Mouse (Mus musculus): ENCODE measurements around the gene Zfp54.
"Not testable (repeated sequence)": the region's sequence is repeated elsewhere in the genome, so short reads cannot be mapped to it uniquely, and the experiment has no call there.

Gene Zfp54

DNA sequence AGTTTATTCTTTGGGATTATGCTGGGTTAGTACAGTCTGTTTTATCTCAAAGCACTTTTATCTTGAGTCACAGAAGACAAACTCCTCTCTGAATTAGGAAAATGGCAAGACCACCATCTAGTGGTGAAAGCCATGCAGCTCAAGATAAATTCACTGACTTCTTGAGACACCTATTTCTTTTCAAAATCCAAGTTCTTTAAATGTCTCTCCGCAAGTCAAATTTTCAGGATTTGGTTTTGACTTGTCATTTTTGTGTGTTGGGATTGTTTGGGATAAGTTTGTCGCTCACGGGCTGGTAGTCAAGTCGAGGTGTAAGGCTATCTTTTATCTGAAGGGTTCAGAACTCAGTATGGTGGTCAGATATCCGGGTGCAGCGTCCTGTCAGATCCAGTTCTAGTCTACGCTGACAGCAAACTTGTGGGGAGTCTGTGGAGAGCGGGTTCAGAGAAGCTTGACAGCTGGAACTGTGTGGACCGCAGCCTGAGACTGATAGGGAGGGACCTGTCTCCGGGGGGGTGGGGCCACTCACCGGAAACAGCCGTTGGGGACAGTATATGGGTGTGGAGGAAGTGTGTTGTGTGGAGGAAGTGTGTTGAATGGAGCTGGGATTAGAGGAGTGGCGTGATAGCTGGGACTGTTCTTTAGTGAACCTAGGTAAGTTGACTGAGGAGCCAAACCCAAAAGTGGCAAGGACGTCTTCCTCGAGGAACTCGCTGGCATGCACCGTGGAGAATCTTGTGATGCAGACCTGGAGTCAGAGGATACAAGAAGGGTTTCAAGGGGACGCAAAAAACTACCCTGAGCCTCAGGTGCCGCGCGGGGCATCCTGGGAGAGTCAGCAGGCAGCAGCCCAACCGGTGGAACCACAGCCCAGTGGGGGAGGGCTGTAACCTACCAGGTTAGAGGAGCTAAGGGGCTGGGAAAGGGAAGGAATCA lies at the start of gene Zfp54:
Zfp54 (plus strand) TSS at position 564 of the 936 bp plus-strand sequence.
- in situ Hi-C loops (cut with MboI, MseI): no loop called here

- in situ Hi-C loops (cut with MboI, MseI): no loop called here
Observed at GRCm38 (mm10) chr17:21375311-21375710, 47.7 kb upstream of the Zfp54 start.

DNA sequence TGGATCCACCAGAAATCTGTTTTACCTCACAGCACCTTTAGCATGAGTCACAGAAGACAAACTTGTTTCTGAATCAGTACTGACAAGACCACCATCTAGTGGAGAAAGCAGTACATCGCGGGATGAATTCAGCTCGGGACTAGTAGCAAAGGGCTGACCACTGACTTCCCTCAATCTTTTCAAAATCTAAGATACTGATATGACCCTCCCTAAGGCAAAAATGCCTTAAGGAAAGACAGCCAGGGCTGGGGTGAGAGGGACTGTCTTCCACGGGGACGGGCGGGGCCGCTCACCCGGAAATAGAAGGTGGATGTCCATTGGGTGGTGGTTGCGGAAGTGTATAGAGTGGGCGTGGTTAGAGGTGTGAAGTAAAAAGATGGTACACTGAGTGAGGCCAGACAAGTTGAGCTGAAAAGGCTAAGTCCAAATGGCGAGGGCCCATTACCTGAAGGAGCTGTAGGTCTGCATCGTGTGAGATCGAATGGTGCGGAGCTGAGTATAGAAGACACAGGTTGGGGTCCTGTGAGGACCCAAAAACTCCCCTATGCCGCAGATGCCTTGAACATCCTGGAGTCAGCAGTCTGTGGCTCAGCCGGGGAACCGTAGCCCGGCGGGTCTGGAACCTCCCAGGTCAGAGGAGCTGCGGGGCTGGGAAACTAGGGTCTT lies 39.5 kb upstream of the Zfp54 start, which contains the start of gene Zfp677:
Zfp677 (plus strand) TSS at position 358 of the 666 bp plus-strand sequence.
- in situ Hi-C loops (cut with MboI, MseI): loop anchor here (10.0 kb wide), 2 partner anchors 109 to 1481 kb away; partner anchors contain the start of gene Zfp945

GRCm38 (mm10) chr17:21384057-21384411 lies 39.0 kb upstream of the Zfp54 start:
- in situ Hi-C loops (cut with MboI, MseI): loop anchor here (10.0 kb wide), 2 partner anchors 109 to 1481 kb away; partner anchors contain the start of gene Zfp945

DNA sequence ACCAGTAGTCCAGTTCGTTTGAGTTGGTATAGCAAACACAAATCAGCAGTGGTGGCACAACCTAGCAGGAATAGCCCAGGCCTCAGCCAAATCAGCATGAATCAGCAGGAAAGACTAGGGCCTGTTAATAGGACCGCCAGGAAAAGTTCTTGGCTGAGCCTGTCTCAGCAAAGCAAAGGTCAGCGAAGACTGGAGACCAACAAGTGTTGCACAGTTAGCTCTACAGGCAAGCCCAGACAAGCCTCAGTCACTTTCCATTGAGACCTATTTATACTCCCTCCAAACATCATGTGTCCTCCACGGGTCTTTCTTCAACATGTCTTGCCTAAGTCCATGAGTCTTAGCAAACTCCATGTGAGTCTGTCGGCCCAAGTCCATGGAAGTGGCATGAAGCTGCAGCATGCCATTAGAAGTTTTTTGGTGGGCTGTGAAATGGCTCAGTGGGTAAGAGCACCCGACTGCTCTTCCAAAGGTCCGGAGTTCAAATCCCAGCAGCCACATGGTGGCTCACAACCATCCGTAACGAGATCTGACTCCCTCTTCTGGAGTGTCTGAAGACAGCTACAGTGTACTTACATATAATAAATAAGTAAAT lies 15.9 kb downstream of the Zfp54 start:
- in situ Hi-C loops (cut with MboI, MseI): not testable (repeated sequence)

GRCm38 (mm10) chr17:21449669-21450068 lies 26.6 kb downstream of the Zfp54 start:
- in situ Hi-C loops (cut with MboI, MseI): loop anchor here (5.0 to 10.0 kb wide), 3 partner anchors 53 to 915 kb away; partner anchors contain the start of genes Zfp52, Zfp758 and Zfp944

GRCm38 (mm10) chr17:21450138-21450704 lies 27.2 kb downstream of the Zfp54 start, which contains the start of gene Zfp51:
Gene Zfp51 (plus strand): TSS chr17:21450374.
- in situ Hi-C loops (cut with MboI, MseI): loop anchor here (5.0 to 10.0 kb wide), 3 partner anchors 52 to 915 kb away; partner anchors contain the start of genes Zfp52, Zfp758 and Zfp944

GRCm38 (mm10) chr17:21463550-21463949 lies 40.5 kb downstream of the Zfp54 start:
- in situ Hi-C loops (cut with MboI, MseI): no loop called here

DNA sequence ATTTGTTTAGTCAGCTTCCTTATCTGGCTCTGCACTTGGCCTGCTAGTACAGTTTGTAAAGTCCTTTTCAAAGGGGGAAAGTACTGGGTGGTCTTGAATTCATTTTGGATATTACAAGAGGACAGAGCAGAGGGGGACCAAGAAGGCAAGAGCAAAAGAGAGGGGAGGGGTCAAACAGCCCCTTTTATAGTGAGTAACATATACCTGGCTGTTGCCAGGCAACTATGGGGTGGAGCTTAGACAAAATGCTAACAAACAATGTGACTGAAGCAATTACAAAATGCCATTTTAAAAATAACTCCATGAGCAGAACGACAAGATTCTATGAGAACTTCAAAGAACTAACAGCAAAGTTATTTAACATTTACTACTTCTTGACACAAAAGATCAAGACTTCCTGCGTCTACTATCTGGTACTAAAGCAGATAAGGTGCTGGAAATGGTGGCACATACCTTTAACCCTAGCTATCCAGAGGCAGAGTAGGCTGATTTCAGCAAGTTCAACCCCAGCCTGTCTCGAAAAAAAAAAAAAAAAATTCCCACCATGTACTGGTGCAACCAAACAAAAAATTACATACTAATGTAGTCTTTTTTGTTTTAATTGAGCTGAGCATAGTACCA lies 49.1 kb downstream of the Zfp54 start:
- in situ Hi-C loops (cut with MboI, MseI): loop anchor here (10.0 kb wide), 1 partner anchor 63 kb away; the partner anchor contains the start of gene Zfp52

- in situ Hi-C loops (cut with MboI, MseI): loop anchor here (10.0 kb wide), 1 partner anchor 62 kb away; the partner anchor contains the start of gene Zfp52
Observed at GRCm38 (mm10) chr17:21472653-21473307, 49.8 kb downstream of the Zfp54 start.

- in situ Hi-C loops (cut with MboI, MseI): loop anchor here (10.0 kb wide), 1 partner anchor 61 kb away; the partner anchor contains the start of gene Zfp52
Observed at GRCm38 (mm10) chr17:21473362-21474190, 50.5 kb downstream of the Zfp54 start.

- in situ Hi-C loops (cut with MboI, MseI): loop anchor here (10.0 kb wide), 1 partner anchor 60 kb away; the partner anchor contains the start of gene Zfp52
Observed at GRCm38 (mm10) chr17:21474729-21475128, 51.7 kb downstream of the Zfp54 start.

GRCm38 (mm10) chr17:21475290-21475689 lies 52.3 kb downstream of the Zfp54 start:
- in situ Hi-C loops (cut with MboI, MseI): loop anchor here (10.0 kb wide), 1 partner anchor 60 kb away; the partner anchor contains the start of gene Zfp52

DNA sequence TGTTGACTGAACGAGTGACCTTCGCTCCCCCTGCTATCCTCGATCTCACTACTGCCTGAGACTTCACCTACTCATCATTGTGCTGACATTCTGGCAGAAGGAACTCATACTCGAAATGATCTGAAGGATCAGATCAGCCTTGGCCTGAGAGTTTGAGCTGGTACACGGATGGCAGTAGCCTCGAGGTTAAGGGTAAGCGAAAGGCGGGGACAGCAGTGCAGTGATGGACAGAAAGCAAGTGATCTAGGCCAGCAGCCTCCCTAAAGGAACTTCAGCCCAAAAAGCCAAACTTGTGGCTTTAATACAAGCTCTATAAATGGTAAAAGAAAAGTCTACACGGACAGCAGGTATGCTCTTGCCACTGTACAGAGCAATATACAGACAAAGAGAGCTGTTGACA lies 53.3 kb downstream of the Zfp54 start:
- in situ Hi-C loops (cut with MboI, MseI): loop anchor here (10.0 kb wide), 1 partner anchor 58 kb away; the partner anchor contains the start of gene Zfp52

GRCm38 (mm10) chr17:21478103-21478777 lies 55.2 kb downstream of the Zfp54 start:
- in situ Hi-C loops (cut with MboI, MseI): loop anchor here (10.0 kb wide), 1 partner anchor 57 kb away; the partner anchor contains the start of gene Zfp52

Measured in T-helper 1 cell (primary cell).